Mouse (Mus musculus): ENCODE data around the gene Cacna2d2.

DNA sequence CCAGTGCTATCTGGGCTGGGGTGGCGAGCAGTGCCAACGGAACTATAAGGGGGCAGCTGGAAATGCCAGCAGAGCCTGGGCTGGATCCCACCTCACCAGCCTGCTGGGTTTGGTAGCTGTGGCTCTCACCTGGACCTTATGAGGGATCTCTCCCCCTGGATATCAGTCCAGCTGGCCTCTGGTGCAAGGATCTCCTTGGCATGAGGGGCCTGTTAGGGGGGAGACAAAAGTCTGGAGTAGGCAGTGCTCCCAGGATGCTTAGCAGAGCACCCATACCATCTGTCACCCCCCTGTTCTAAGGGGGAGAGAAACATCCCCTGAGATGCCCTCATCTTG, 172.9 kb downstream of the Cacna2d2 start:
- no peak for TF ChIP-seq FOSL1 (IDR thresholded peaks at IDR 0.05; ENCODE audit: insufficient read depth, low read length, poor library complexity, severe bottlenecking)
- TF ChIP-seq CTCF (IDR thresholded peaks at IDR 0.05; ENCODE audit: control insufficient read depth, insufficient read depth, insufficient read length): no peak
- TF ChIP-seq MAX (IDR thresholded peaks at IDR 0.05): no peak
